Mouse (Mus musculus): ENCODE data around the gene Mapkapk5. TPM values are rescaled to one million over a fixed set of nuclear protein-coding genes. Genes with fewer than 3 reads are reported as not detected.

Mapkapk5 gene
- total and polyA plus RNA-seq, 3 experiments = 66.3 to 74.8 TPM; not detected in 1

DNA sequence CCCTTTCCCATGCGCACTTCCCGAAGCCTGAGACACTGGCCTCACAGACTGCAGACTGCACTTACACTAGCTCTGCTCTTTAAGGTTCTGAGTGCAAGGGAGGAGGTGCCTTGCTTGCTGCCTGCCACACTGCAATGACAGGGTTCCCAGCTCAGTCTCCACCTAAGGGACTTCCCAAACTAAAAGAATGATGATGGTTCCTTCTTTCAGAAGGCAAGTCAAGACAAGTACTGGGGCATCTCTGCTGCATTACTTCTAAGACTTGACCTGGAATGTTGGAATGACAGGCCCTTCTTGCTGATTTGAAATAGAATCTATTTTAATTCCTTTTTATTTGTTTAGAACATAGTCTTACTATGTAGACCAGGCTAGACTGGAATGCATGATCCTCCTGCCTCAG, 8.1 kb downstream of the Mapkapk5 start:
- H3K27ac ChIP-seq (ENCODE audit: control insufficient read depth, low read depth, low read length) = no peak overlapping the region
- no peaks in the 10 kb centered on the region for H3K4me1 ChIP-seq (ENCODE audit: control insufficient read depth in 1 of 2, insufficient read depth in 2 of 2, low read length in 2 of 2)
- no peak overlapping the region for H3K4me3 ChIP-seq (ENCODE audit: control insufficient read depth in 1 of 2, insufficient read depth in 1 of 2, low read depth in 2 of 2, low read length in 2 of 2)
- no peaks in the 10 kb centered on the region for H3K27me3 ChIP-seq (ENCODE audit: control insufficient read depth in 1 of 2, insufficient read depth in 2 of 2, low read length in 2 of 2)
- no peak for DNase-seq (ENCODE audit: low read depth, low spot score)
- TF ChIP-seq BHLHE40 (IDR thresholded peaks at IDR 0.05; ENCODE audit: borderline replicate concordance, low read depth, low read length) (no peak), ETS1 (IDR thresholded peaks at IDR 0.05; ENCODE audit: low read depth, low read length) (no peak), POLR2AphosphoS5 (IDR thresholded peaks at IDR 0.05; ENCODE audit: borderline replicate concordance, low read depth, low read length) (no peak), E2F4 (IDR thresholded peaks at IDR 0.05; ENCODE audit: borderline replicate concordance, low read depth, low read length) (no peak), HCFC1 (IDR thresholded peaks at IDR 0.05; ENCODE audit: low read depth, low read length) (no peak), SMC3 (IDR thresholded peaks at IDR 0.05; ENCODE audit: low read depth, low read length) (no peak), EP300 (IDR thresholded peaks at IDR 0.05; ENCODE audit: low read depth in 1 of 2, low read length in 2 of 2) (no peak), TAL1 (IDR thresholded peaks at IDR 0.05; ENCODE audit: low read length) (no peak)
- peaks cover 16% of the 10 kb centered on the region for H3K79me2 ChIP-seq (ENCODE audit: control insufficient read depth, insufficient read depth, low read length, poor library complexity)
- H3K9ac ChIP-seq (ENCODE audit: control insufficient read depth, low read depth, low read length, poor library complexity, severe bottlenecking) = no peak overlapping the region
- peaks cover 1 to 16% of the 10 kb centered on the region in 2 experiments; a peak in 3 of 4 replicates for H3K36me3 ChIP-seq (ENCODE audit: control insufficient read depth in 1 of 2, insufficient read depth in 2 of 2, low read length in 2 of 2)
- H3K9me3 ChIP-seq (replicated peaks; ENCODE audit: insufficient read depth, low read length) = no peaks in the 10 kb centered on the region

DNA sequence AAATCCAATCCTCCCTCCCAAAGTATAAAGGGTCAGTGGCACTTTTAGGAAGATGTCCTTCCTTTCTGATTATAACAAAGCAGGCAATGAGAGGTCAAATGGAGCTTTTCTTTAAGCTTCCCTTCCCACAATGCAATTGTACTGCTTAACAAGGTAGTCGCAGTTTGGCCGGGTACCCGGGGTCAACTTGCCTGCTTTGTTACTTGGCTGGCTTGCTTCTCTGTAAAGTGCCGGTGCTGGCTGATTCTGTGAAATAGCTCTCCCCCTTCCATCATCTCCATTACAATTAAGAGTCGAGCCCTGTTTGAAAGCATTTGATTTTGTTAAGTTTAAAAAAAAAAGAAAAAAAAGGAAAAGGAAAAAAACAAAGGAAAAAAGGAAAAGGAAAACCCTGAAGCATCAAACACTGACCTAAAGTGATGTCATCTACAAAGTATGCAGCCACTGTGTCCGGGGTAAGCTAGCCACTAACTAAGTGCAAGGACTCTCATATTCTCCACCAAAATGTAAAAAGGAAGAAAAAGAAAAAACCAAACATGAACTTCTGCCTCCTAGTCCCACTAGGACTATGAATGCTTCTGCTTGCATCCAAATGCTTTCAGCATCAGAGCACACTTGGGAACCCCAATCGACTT, 8.7 kb downstream of the Mapkapk5 start:
- Histone ChIP-seq H3K36me3 (ENCODE audit: control insufficient read depth in 1 of 2, insufficient read depth in 2 of 2, low read length in 2 of 2) (peaks cover 0 to 18% of the 10 kb centered on the region in 2 experiments; a peak in 2 of 4 replicates), H3K4me3 (ENCODE audit: control insufficient read depth in 1 of 2, insufficient read depth in 1 of 2, low read depth in 2 of 2, low read length in 2 of 2) (no peak overlapping the region), H3K27ac (ENCODE audit: control insufficient read depth, low read depth, low read length) (no peak overlapping the region), H3K9me3 (replicated peaks; ENCODE audit: insufficient read depth, low read length) (no peaks in the 10 kb centered on the region), H3K79me2 (ENCODE audit: control insufficient read depth, insufficient read depth, low read length, poor library complexity) (peaks cover 11% of the 10 kb centered on the region), H3K9ac (ENCODE audit: control insufficient read depth, low read depth, low read length, poor library complexity, severe bottlenecking) (no peak overlapping the region), H3K4me1 (ENCODE audit: control insufficient read depth in 1 of 2, insufficient read depth in 2 of 2, low read length in 2 of 2) (no peaks in the 10 kb centered on the region), H3K27me3 (ENCODE audit: control insufficient read depth in 1 of 2, insufficient read depth in 2 of 2, low read length in 2 of 2) (no peaks in the 10 kb centered on the region)
- TF ChIP-seq NRF1 (IDR thresholded peaks at IDR 0.05; ENCODE audit: insufficient read depth, low read depth, low read length, poor library complexity, severe bottlenecking) (no peak), NELFE (IDR thresholded peaks at IDR 0.05; ENCODE audit: low read depth, low read length) (no peak), POLR2AphosphoS2 (IDR thresholded peaks at IDR 0.05; ENCODE audit: low read length) (no peak), ZNF384 (IDR thresholded peaks at IDR 0.05; ENCODE audit: low read depth, low read length) (no peak), BHLHE40 (IDR thresholded peaks at IDR 0.05; ENCODE audit: borderline replicate concordance, low read depth, low read length) (no peak)
- DNase-seq (ENCODE audit: low read depth, low spot score) = no peak

DNA sequence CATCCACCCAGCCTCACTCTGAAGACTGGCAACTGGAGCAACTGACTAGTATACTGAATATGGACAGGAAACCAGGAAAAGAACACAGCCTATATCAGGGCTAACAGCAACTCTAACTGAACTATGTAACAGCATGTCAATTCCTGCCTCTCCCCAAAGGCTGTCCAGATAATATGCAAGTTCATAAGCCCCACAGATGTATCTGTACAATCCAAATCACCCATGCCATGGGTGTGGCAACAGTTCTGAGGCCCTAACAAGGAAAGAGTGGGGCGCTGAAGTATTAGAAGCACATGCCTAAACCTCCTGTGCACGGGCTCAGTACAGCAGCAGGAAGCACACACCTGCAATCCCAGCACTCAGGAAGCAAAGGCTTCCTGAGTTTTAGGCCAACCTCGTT, 10.6 kb downstream of the Mapkapk5 start:
- no peak overlapping the region for H3K9ac ChIP-seq (ENCODE audit: control insufficient read depth, low read depth, low read length, poor library complexity, severe bottlenecking)
- H3K4me3 ChIP-seq (ENCODE audit: control insufficient read depth in 1 of 2, insufficient read depth in 1 of 2, low read depth in 2 of 2, low read length in 2 of 2) = no peak overlapping the region
- H3K4me1 ChIP-seq (ENCODE audit: control insufficient read depth in 1 of 2, insufficient read depth in 2 of 2, low read length in 2 of 2) = no peaks in the 10 kb centered on the region

More for the DNA sequence above, 10.6 kb downstream of the Mapkapk5 start:
- 0 out of 2 replicates have a peak, but pooled peaks cover 2% of the 10 kb centered on the region for H3K79me2 ChIP-seq (ENCODE audit: control insufficient read depth, insufficient read depth, low read length, poor library complexity)
- DNase-seq (ENCODE audit: low read depth, low spot score) = no peak
- no peaks in the 10 kb centered on the region for H3K9me3 ChIP-seq (replicated peaks; ENCODE audit: insufficient read depth, low read length)
- no peak overlapping the region for H3K27ac ChIP-seq (ENCODE audit: control insufficient read depth, low read depth, low read length)
- no peaks in the 10 kb centered on the region for H3K27me3 ChIP-seq (ENCODE audit: control insufficient read depth in 1 of 2, insufficient read depth in 2 of 2, low read length in 2 of 2)
- peaks cover 0 to 22% of the 10 kb centered on the region in 2 experiments; a peak in 2 of 4 replicates for H3K36me3 ChIP-seq (ENCODE audit: control insufficient read depth in 1 of 2, insufficient read depth in 2 of 2, low read length in 2 of 2)
- TF ChIP-seq MAZ (IDR thresholded peaks at IDR 0.05; ENCODE audit: low read depth, low read length) = no peak
- TF ChIP-seq TCF12 (IDR thresholded peaks at IDR 0.05; ENCODE audit: low read depth, low read length) = no peak
- TF ChIP-seq EP300 (IDR thresholded peaks at IDR 0.05; ENCODE audit: low read depth in 1 of 2, low read length in 2 of 2) = peak in 1 of 2 experiments; percentile 16; a peak in 1 of 4 replicates
- no peak for TF ChIP-seq RCOR1 (IDR thresholded peaks at IDR 0.05; ENCODE audit: low read depth, low read length)
